In genomic region chr5:115521553-115522461, GRCm38 (mm10) we compare ENCODE assay signal across 8 mouse cellular contexts. TPM values are rescaled to one million over a fixed set of nuclear protein-coding genes. Genes with fewer than 3 reads are reported as not detected.
DNase-seq lines count a peak whose midpoint lies in the region; ATAC-seq and TF ChIP-seq lines count a peak whose summit lies in the region.

No protein-coding gene starts in this region.

- TF ChIP-seq CTCF in testis, adult 2 months (IDR thresholded peaks at IDR 0.05; ENCODE audit: control insufficient read depth, insufficient read depth, insufficient replicate concordance, low read depth, low read length), result no peak
- TF ChIP-seq CTCF in lung, embryonic 14.5 days (IDR thresholded peaks at IDR 0.05; ENCODE audit: low read depth), result no peak

- TF ChIP-seq POLR2A in testis, adult 2 months (IDR thresholded peaks at IDR 0.05; ENCODE audit: control insufficient read depth, low read depth, low read length), result no peak

- H3K4me1 ChIP-seq in testis, adult 2 months (ENCODE audit: control insufficient read depth, insufficient read depth, low read length), result peaks cover 20% of the 10 kb centered on the region
- H3K4me1 ChIP-seq in lung, embryonic 14.5 days (ENCODE audit: insufficient read depth), result peaks cover 24% of the 10 kb centered on the region

- H3K9me3 ChIP-seq in lung, embryonic 14.5 days (ENCODE audit: low read depth, low read length), result no peaks in the 10 kb centered on the region

- H3K9ac ChIP-seq in lung, embryonic 14.5 days, result no peak overlapping the region

- DNase-seq in testis, postnatal 14 days (ENCODE audit: low spot score), result no peak
- peak; percentile 61 for DNase-seq in forelimb bud, embryonic 11.5 days (ENCODE audit: low read depth, low spot score)
- peak; percentile 80 for DNase-seq in kidney, adult 11 months
- peak; percentile 68 for DNase-seq in lung, embryonic 14.5 days
- DNase-seq in thymus, adult 18-20 months, result peak; percentile 59 to 69
- no peak for DNase-seq in frontal cortex, postnatal 36 days (ENCODE audit: low spot score in 2 of 2)
- DNase-seq in gastrocnemius, adult 8-10 months (ENCODE audit: low spot score in 2 of 2), result no peak

- no peaks in the 10 kb centered on the region for H3K36me3 ChIP-seq in testis, adult 2 months (ENCODE audit: control insufficient read depth, insufficient read depth, low read length)
- H3K36me3 ChIP-seq in lung, embryonic 14.5 days (ENCODE audit: insufficient read depth), result 0 out of 2 replicates have a peak, but pooled peaks cover 8% of the 10 kb centered on the region

- no peaks in the 10 kb centered on the region for H3K27me3 ChIP-seq in testis, adult 2 months (ENCODE audit: control insufficient read depth, insufficient read depth, low read length)
- H3K27me3 ChIP-seq in lung, embryonic 14.5 days (ENCODE audit: insufficient read depth, low read length), result no peaks in the 10 kb centered on the region

- H3K27ac ChIP-seq in testis, adult 2 months (ENCODE audit: control insufficient read depth, insufficient read depth, low read depth, low read length), result peak overlapping the region; percentile 14; the same call in 1 of the 2 replicates
- peak overlapping the region; percentile 78 for H3K27ac ChIP-seq in lung, embryonic 14.5 days (ENCODE audit: low read depth)

- peak overlapping the region; percentile 35 for H3K4me2 ChIP-seq in lung, embryonic 14.5 days

- WGBS in lung, embryonic 14.5 days, result 37% methylated on average over 21 of the region's 21 CpGs

- no peak for ATAC-seq in lung, embryonic 14.5 days (ENCODE audit: insufficient read depth)

- H3K4me3 ChIP-seq in testis, adult 2 months (ENCODE audit: control insufficient read depth, low read depth, low read length), result no peak overlapping the region
- no peak overlapping the region for H3K4me3 ChIP-seq in lung, embryonic 14.5 days (ENCODE audit: low read depth, low read length)

RNA-seq across cellular contexts. Expression of gene Pxn, which starts 15.3 kb away (rescaled TPM):
- 81.6 and 82.6 TPM in 2 replicates for polyA plus RNA-seq in testis, adult 2 months (2012; rRNA removed)
- 22.3 and 25.2 TPM in 2 replicates for polyA plus RNA-seq in lung, embryonic 14.5 days (2014; fragmentation: Nextera tagmentation; extraction: Ambion mirVana)
- 10 to 100 TPM; 76.0 to 89.9 (median 78.1) TPM for total RNA-seq in gastrocnemius, adult 8-10 months (2022)

RNA-seq across cellular contexts. Expression of gene Sirt4, which starts 37.3 kb away (rescaled TPM):
- polyA plus RNA-seq in testis, adult 2 months (2012; rRNA removed), result 34.6 and 38.4 TPM in 2 replicates
- 22.8 and 23.9 TPM in 2 replicates for polyA plus RNA-seq in lung, embryonic 14.5 days (2014; fragmentation: Nextera tagmentation; extraction: Ambion mirVana)
- total RNA-seq in gastrocnemius, adult 8-10 months (2022), result 10 to 100 TPM in 1 of 4 experiments, 1 to 10 TPM in 3; 7.2 to 13.5 (median 9.4) TPM

RNA-seq across cellular contexts. Expression of gene Rplp0, which starts 37.5 kb away (rescaled TPM):
- polyA plus RNA-seq in testis, adult 2 months (2012; rRNA removed), result 1,431 and 1,500 TPM in 2 replicates
- 1,859 and 1,954 TPM in 2 replicates for polyA plus RNA-seq in lung, embryonic 14.5 days (2014; fragmentation: Nextera tagmentation; extraction: Ambion mirVana)
- 100 to 1,000 TPM; 566 to 724 (median 629) TPM for total RNA-seq in gastrocnemius, adult 8-10 months (2022)

RNA-seq across cellular contexts. Expression of gene Gcn1l1, which starts 43.2 kb away (rescaled TPM):
- polyA plus RNA-seq in testis, adult 2 months (2012; rRNA removed), result 67.7 and 77.1 TPM in 2 replicates
- 52.9 and 58.8 TPM in 2 replicates for polyA plus RNA-seq in lung, embryonic 14.5 days (2014; fragmentation: Nextera tagmentation; extraction: Ambion mirVana)
- total RNA-seq in gastrocnemius, adult 8-10 months (2022), result 10 to 100 TPM; 28.1 to 31.2 (median 30.6) TPM

RNA-seq across cellular contexts. Expression of gene Pla2g1b, which starts 55.7 kb away (rescaled TPM):
- polyA plus RNA-seq in testis, adult 2 months (2012; rRNA removed), result 0.64 and 0.87 TPM in 2 replicates
- 4.5 and 5.6 TPM in 2 replicates for polyA plus RNA-seq in lung, embryonic 14.5 days (2014; fragmentation: Nextera tagmentation; extraction: Ambion mirVana)
- not detected for total RNA-seq in gastrocnemius, adult 8-10 months (2022)

Comparison
In these comparisons a context has a peak if more than half of its experiments do, and no peak if none do; other contexts are left out.
1. DNase-seq: peak in forelimb bud, embryonic 11.5 days (single experiment), kidney, adult 11 months (single experiment), lung, embryonic 14.5 days (single experiment) and thymus, adult 18-20 months (2 of 2); none in testis, postnatal 14 days (single experiment), frontal cortex, postnatal 36 days (0 of 2) and gastrocnemius, adult 8-10 months (0 of 2).